Comparison of ENCODE assay signal across 8 mouse cellular contexts in genomic region chr9:95953658-95954057, GRCm38 (mm10). TPM values are rescaled to one million over a fixed set of nuclear protein-coding genes. Genes with fewer than 3 reads are reported as not detected.
DNase-seq lines count a peak whose midpoint lies in the region; ATAC-seq lines count a peak whose summit lies in the region.

No protein-coding gene starts in this region.

- peak overlapping the region; percentile 87 for H3K4me3 ChIP-seq in erythroblast, embryonic 14.5 days (replicated peaks)
- no peak overlapping the region for H3K4me3 ChIP-seq in hindbrain, embryonic 15.5 days

- no peak overlapping the region for H3K9ac ChIP-seq in hindbrain, embryonic 15.5 days

- DNase-seq in lung, postnatal 10 days = peak; percentile 3
- no peak for DNase-seq in lung, postnatal 14 days
- peak; percentile 11 for DNase-seq in retina, postnatal 1 day
- no peak for DNase-seq in adrenal gland, adult 2 months
- DNase-seq in adrenal gland, postnatal 4 days (ENCODE audit: low spot score in 2 of 2) = no peak

- H3K27ac ChIP-seq in hindbrain, embryonic 15.5 days (replicated peaks) = no peak overlapping the region

- WGBS in hindbrain, embryonic 15.5 days = 78% methylated on average over 4 of the region's 4 CpGs

- H3K36me3 ChIP-seq in erythroblast, embryonic 14.5 days (ENCODE audit: control insufficient read depth) = peaks cover 15% of the 10 kb centered on the region
- 0 out of 2 replicates have a peak, but pooled peaks cover 9% of the 10 kb centered on the region for H3K36me3 ChIP-seq in hindbrain, embryonic 15.5 days

- ATAC-seq in erythroblast, adult 5-6 weeks (replicated peaks; ENCODE audit: low FRiP score, poor library complexity, severe bottlenecking) = no peak
- no peak for ATAC-seq in hindbrain, embryonic 15.5 days (ENCODE audit: low FRiP score, low read depth)

- H3K4me2 ChIP-seq in hindbrain, embryonic 15.5 days = peak overlapping the region; percentile 79

- H3K9me3 ChIP-seq in erythroblast, embryonic 14.5 days (ENCODE audit: control insufficient read depth, low read length) = no peaks in the 10 kb centered on the region
- no peaks in the 10 kb centered on the region for H3K9me3 ChIP-seq in hindbrain, embryonic 15.5 days

- peaks cover 25% of the 10 kb centered on the region for H3K4me1 ChIP-seq in erythroblast, embryonic 14.5 days (ENCODE audit: control insufficient read depth)
- peaks cover 10% of the 10 kb centered on the region; the same call in 1 of the 2 replicates for H3K4me1 ChIP-seq in hindbrain, embryonic 15.5 days (replicated peaks)

- H3K27me3 ChIP-seq in erythroblast, embryonic 14.5 days (ENCODE audit: control insufficient read depth) = no peaks in the 10 kb centered on the region
- H3K27me3 ChIP-seq in hindbrain, embryonic 15.5 days = no peaks in the 10 kb centered on the region

RNA-seq across cellular contexts. Expression of gene Xrn1, which starts 0.9 kb away (rescaled TPM):
- polyA plus RNA-seq in erythroblast, embryonic 14.5 days (2012) = 0.03 and 0.21 TPM in 2 replicates
- 32.2 and 54.2 TPM in 2 replicates for total RNA-seq in erythroblast, adult 5-6 weeks (2015; ENCODE audit: low replicate concordance)
- total RNA-seq in erythroblast, adult 5-6 weeks (2017; ENCODE audit: low replicate concordance) = 42.4 and 46.8 TPM in 2 replicates
- 13.6 and 17.1 TPM in 2 replicates for polyA plus RNA-seq in hindbrain, embryonic 15.5 days (2015; fragmentation: Nextera tagmentation; extraction: Ambion mirVana)
- total RNA-seq in adrenal gland, adult 2 months (2021) = 10 to 100 TPM; 19.5 to 20.7 TPM
- 0.98 and 1.2 TPM in 2 replicates for polyA plus RNA-seq in adrenal gland, adult 2 months (2012; rRNA removed)
- total RNA-seq in adrenal gland, postnatal 4 days (2021) = 10 to 100 TPM; 33.6 to 36.6 TPM

Comparison
In these comparisons a context has a peak if more than half of its experiments do, and no peak if none do; other contexts are left out.
1. DNase-seq: peak in lung, postnatal 10 days (single experiment) and retina, postnatal 1 day (single experiment); none in lung, postnatal 14 days (single experiment), adrenal gland, adult 2 months (single experiment) and adrenal gland, postnatal 4 days (0 of 2).